Comparison of ENCODE assay signal across 26 mouse cellular contexts in genomic region chr7:16846775-16847174, GRCm38 (mm10). TPM values are rescaled to one million over a fixed set of nuclear protein-coding genes. Genes with fewer than 3 reads are reported as not detected.
"Had no signal": no experiment of that assay in that cellular context is flagged by ENCODE, and none has a peak within 500 bp of the region (broad histone marks: within the 10 kb centered on the region; RNA-seq: fewer than 3 reads in every experiment).

No protein-coding gene starts in this region.

- H3K4me2 ChIP-seq: hindbrain, embryonic 12.5 days; hindbrain, embryonic 15.5 days; limb, embryonic 15.5 days; liver, embryonic 12.5 days had no signal

- DNase-seq: gastrocnemius, postnatal 14 days; gastrocnemius, postnatal 36 days; heart, adult 18-20 months; heart, postnatal 10 days; heart, postnatal 4 days; kidney, adult 11 months; kidney, adult 2 months; kidney, adult 9 months; kidney, postnatal 14 days; kidney, postnatal 36 days; layer of hippocampus, adult 9-11 months; layer of hippocampus, postnatal 36 days; left cerebral cortex, postnatal 4 days had no signal

- H3K9me3 ChIP-seq: heart, embryonic 12.5 days; hindbrain, embryonic 10.5 days; hindbrain, embryonic 12.5 days; hindbrain, embryonic 15.5 days; kidney, embryonic 15.5 days; limb, embryonic 13.5 days; limb, embryonic 15.5 days; liver, embryonic 12.5 days had no signal

- H3K9ac ChIP-seq: heart, embryonic 12.5 days; hindbrain, embryonic 12.5 days; hindbrain, embryonic 15.5 days; kidney, embryonic 15.5 days; limb, embryonic 13.5 days; limb, embryonic 15.5 days; liver, embryonic 12.5 days; liver, embryonic 14.5 days had no signal

- H3K27ac ChIP-seq: hindbrain, embryonic 10.5 days; hindbrain, embryonic 12.5 days; hindbrain, embryonic 15.5 days; hindbrain, postnatal 0 days; kidney, postnatal 0 days; limb, embryonic 15.5 days; liver, embryonic 12.5 days; liver, embryonic 14.5 days had no signal

- H3K4me3 ChIP-seq: heart, embryonic 12.5 days; hindbrain, embryonic 12.5 days; hindbrain, embryonic 15.5 days; limb, embryonic 13.5 days; limb, embryonic 15.5 days; liver, embryonic 12.5 days had no signal

- H3K27me3 ChIP-seq: heart, embryonic 12.5 days; hindbrain, embryonic 12.5 days; hindbrain, embryonic 15.5 days; kidney, embryonic 15.5 days; limb, embryonic 13.5 days; limb, embryonic 15.5 days; liver, embryonic 12.5 days had no signal

- ATAC-seq: hindbrain, postnatal 0 days; intestine, embryonic 16.5 days; liver, embryonic 12.5 days had no signal

RNA-seq across cellular contexts. Expression of gene Gng8, which starts 44.8 kb away (rescaled TPM):
- total RNA-seq: liver, adult 2 months had no signal
